Mouse (Mus musculus): ENCODE measurements around the gene Chst15. TPM values are rescaled to one million over a fixed set of nuclear protein-coding genes. Genes with fewer than 3 reads are reported as not detected.

The Chst15 gene
- polyA plus RNA-seq, 1 experiment from 2014 or later, result 13.1 TPM

DNA sequence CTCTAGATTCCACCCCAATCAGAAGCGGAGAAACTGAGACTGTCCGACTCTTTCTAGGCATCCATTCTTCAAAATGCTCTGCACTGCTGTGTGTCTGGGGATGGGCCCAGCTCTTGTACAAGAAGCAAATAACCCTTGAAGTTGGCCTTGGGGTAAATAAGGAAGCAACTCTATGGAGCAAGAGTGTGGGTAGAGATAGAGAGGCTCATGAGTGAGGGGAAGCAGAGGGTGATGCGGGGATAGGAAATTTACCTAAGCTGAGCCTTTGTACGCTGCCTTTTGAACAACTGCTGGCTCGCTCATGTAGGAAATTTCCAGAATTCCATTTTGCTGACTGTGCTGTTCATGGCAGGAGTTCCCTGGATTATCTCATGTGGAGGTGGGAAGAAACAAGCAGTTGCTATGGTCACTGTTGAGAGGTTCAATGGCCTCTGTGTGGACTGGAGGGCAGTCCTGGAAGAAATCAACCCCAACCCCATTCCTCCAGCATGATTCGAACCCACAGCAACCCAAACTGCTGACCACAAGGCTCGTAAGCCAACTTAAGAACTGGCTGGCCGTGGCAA, 89.9 kb downstream of the Chst15 start:
- 71% methylated on average over 8 of the region's 8 CpGs for WGBS
- peaks cover 4% of the 10 kb centered on the region; the same call in 1 of the 2 replicates for H3K4me1 ChIP-seq (ENCODE audit: insufficient read depth, low read depth, low read length)
- DNase-seq (ENCODE audit: low spot score) (no peak), ATAC-seq (peak; percentile 27)
- H3K9ac ChIP-seq (replicated peaks; ENCODE audit: low read depth), result no peak overlapping the region
- no peaks in the 10 kb centered on the region for H3K27me3 ChIP-seq (replicated peaks; ENCODE audit: insufficient read depth, low read length)
- H3K27ac ChIP-seq (ENCODE audit: low read length), result no peak overlapping the region
- no peaks in the 10 kb centered on the region for H3K9me3 ChIP-seq (ENCODE audit: low read length)
- H3K4me2 ChIP-seq (replicated peaks; ENCODE audit: low read depth, low read length), result no peak overlapping the region
- H3K36me3 ChIP-seq (ENCODE audit: insufficient read depth, low read length), result no peaks in the 10 kb centered on the region
- TF ChIP-seq CTCF (IDR thresholded peaks at IDR 0.05) (no peak), EP300 (IDR thresholded peaks at IDR 0.05) (no peak)
- H3K4me3 ChIP-seq (ENCODE audit: low read depth, low read length), result no peak overlapping the region

DNA sequence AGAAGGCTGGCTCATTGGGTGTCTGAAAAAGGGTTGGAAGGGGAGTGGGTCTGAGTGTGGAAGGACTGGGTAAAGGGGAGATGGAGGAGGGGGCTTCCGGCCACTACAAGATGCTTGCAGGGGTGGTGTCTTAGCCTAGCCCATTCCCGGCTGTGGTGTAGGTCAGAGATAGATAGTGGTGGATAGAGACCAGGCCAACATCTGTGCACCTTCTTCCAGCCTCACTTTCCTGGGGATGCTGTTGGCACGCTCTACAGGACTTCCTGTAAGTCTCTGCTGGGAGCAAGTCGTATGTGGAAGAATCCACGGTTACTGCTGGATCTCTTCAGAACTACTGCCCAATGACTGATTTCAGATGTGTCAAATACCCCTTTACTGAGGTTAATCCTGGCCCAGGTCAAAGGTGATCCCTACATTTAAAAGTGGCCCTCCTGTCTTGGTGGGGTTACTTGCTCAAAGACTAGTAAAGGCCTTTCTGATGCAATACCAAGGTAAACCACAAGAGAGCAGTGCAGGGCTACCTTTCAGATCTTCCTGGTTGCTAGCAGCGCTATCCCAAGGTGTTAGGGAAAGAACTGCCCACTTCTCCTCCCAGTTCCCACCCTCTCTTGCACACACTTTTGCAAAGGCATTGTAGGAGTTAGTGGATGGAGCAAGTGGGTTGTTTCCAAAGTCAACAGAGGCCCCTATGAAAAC, 90.5 kb downstream of the Chst15 start:
- peak; percentile 89 for DNase-seq (ENCODE audit: low spot score)

DNA sequence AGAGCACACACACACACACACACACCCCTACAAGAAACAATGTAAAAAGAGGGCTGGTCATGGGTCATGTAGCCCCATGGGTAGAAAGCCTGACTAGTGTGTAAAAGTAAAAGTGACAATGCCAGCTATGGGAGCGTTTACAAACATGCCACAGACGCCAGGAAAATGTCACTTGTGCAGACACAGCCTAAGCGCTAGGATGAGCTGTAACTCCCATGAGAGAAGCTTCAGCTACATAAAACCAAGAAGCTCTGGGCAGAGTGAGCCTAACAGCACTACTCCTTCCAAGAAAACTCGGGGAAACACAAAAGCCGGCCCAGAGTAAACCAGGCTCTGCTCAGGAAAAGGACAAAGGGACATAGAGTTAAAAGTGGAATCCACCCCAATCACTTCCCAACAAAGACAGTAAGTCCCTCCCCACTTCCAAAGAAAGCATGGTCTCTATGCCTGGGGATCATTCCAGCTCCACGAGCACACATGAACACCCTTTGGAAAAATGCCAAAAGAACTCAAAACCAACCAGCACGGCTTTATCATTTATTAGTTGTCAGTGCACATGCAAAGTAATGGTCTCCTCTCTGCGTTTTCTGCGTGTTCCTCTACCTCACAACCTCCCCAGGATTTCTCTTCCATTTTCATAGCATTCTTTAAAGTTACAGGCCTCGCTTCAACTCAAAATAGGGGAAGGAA, 93.4 kb downstream of the Chst15 start:
- no peak for ATAC-seq

More for the DNA sequence above, 90.5 kb downstream of the Chst15 start:
- 53% methylated on average over 6 of the region's 6 CpGs for WGBS
- Histone ChIP-seq H3K4me2 (replicated peaks; ENCODE audit: low read depth, low read length) (no peak overlapping the region), H3K4me1 (ENCODE audit: insufficient read depth, low read depth, low read length) (peaks cover 4% of the 10 kb centered on the region; the same call in 1 of the 2 replicates), H3K27me3 (replicated peaks; ENCODE audit: insufficient read depth, low read length) (no peaks in the 10 kb centered on the region), H3K36me3 (ENCODE audit: insufficient read depth, low read length) (no peaks in the 10 kb centered on the region), H3K27ac (ENCODE audit: low read length) (no peak overlapping the region), H3K9me3 (ENCODE audit: low read length) (no peaks in the 10 kb centered on the region), H3K9ac (replicated peaks; ENCODE audit: low read depth) (no peak overlapping the region), H3K4me3 (ENCODE audit: low read depth, low read length) (no peak overlapping the region)
- peak; percentile 78 for ATAC-seq
- TF ChIP-seq EP300 (IDR thresholded peaks at IDR 0.05) (no peak), CTCF (IDR thresholded peaks at IDR 0.05) (peak; percentile 97)

DNA sequence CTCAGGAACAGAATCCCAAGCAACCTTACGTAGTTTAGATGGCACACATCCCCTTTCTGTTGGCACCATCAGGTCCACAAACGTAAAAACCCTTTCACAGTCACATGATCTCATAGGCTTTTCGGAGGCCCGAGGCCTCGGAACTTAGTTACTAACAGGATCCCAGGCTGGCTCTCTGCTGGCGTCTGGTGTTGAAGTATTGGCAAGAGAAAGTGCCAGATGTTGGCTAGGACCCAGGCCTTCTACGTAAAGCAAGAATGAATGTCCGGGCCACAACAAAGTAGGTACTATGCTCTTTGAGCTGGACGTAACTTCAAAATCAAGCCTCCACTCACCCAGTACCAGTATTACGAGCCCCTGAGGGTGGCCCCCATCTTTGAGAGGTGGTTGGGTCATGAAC, 103.0 kb downstream of the Chst15 start:
- TF ChIP-seq CTCF (IDR thresholded peaks at IDR 0.05) (no peak), EP300 (IDR thresholded peaks at IDR 0.05) (no peak)
- H3K27me3 ChIP-seq (replicated peaks; ENCODE audit: insufficient read depth, low read length), result peaks cover 3% of the 10 kb centered on the region; the same call in 1 of the 2 replicates
- H3K4me2 ChIP-seq (replicated peaks; ENCODE audit: low read depth, low read length), result no peak overlapping the region
- WGBS, result 63% methylated on average over 10 of the region's 10 CpGs
- no peaks in the 10 kb centered on the region for H3K4me1 ChIP-seq (ENCODE audit: insufficient read depth, low read depth, low read length)
- no peak overlapping the region for H3K27ac ChIP-seq (ENCODE audit: low read length)
- no peak overlapping the region for H3K4me3 ChIP-seq (ENCODE audit: low read depth, low read length)
- H3K36me3 ChIP-seq (ENCODE audit: insufficient read depth, low read length), result no peaks in the 10 kb centered on the region
- no peaks in the 10 kb centered on the region for H3K9me3 ChIP-seq (ENCODE audit: low read length)
- no peak for ATAC-seq
- no peak for DNase-seq (ENCODE audit: low spot score)
- H3K9ac ChIP-seq (replicated peaks; ENCODE audit: low read depth), result no peak overlapping the region

More for the DNA sequence above, 93.4 kb downstream of the Chst15 start:
- H3K9me3 ChIP-seq (ENCODE audit: low read length), result no peaks in the 10 kb centered on the region
- no peak overlapping the region for H3K4me3 ChIP-seq (ENCODE audit: low read depth, low read length)
- H3K4me1 ChIP-seq (ENCODE audit: insufficient read depth, low read depth, low read length), result peaks cover 4% of the 10 kb centered on the region; the same call in 1 of the 2 replicates
- no peaks in the 10 kb centered on the region for H3K27me3 ChIP-seq (replicated peaks; ENCODE audit: insufficient read depth, low read length)
- TF ChIP-seq CTCF (IDR thresholded peaks at IDR 0.05), result no peak
- no peak for TF ChIP-seq EP300 (IDR thresholded peaks at IDR 0.05)
- H3K4me2 ChIP-seq (replicated peaks; ENCODE audit: low read depth, low read length), result no peak overlapping the region
- 38% methylated on average over 10 of the region's 10 CpGs for WGBS
- no peaks in the 10 kb centered on the region for H3K36me3 ChIP-seq (ENCODE audit: insufficient read depth, low read length)
- peak; percentile 38 for DNase-seq (ENCODE audit: low spot score)
- no peak overlapping the region for H3K9ac ChIP-seq (replicated peaks; ENCODE audit: low read depth)
- H3K27ac ChIP-seq (ENCODE audit: low read length), result no peak overlapping the region

DNA sequence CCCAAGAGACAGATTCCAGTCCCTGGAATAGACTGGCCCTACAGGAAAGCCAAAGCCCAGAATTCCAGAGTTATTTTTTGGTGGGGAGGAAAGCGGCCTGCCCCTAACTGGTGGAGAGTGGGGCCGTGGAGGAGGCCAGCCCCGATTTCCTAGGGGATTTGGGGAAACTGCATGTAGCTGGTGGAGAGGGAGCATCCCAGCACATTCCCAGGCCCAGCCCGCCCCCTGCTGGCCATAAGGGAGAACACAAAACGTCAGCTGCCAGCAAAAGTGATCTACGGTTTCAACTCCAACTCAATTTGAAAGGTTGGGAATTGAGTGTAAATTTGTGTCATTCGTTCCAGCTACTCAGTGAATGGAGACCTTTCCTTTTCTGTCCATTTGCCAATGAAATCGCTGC, 103.6 kb downstream of the Chst15 start:
- H3K27ac ChIP-seq (ENCODE audit: low read length), result no peak overlapping the region
- H3K27me3 ChIP-seq (replicated peaks; ENCODE audit: insufficient read depth, low read length), result peaks cover 3% of the 10 kb centered on the region; the same call in 1 of the 2 replicates

More for the DNA sequence above, 103.6 kb downstream of the Chst15 start:
- no peak for ATAC-seq
- Histone ChIP-seq H3K4me1 (ENCODE audit: insufficient read depth, low read depth, low read length) (no peaks in the 10 kb centered on the region), H3K9me3 (ENCODE audit: low read length) (no peaks in the 10 kb centered on the region), H3K4me3 (ENCODE audit: low read depth, low read length) (no peak overlapping the region), H3K4me2 (replicated peaks; ENCODE audit: low read depth, low read length) (no peak overlapping the region), H3K36me3 (ENCODE audit: insufficient read depth, low read length) (no peaks in the 10 kb centered on the region), H3K9ac (replicated peaks; ENCODE audit: low read depth) (no peak overlapping the region)
- WGBS, result 8% methylated on average over 8 of the region's 8 CpGs
- DNase-seq (ENCODE audit: low spot score), result peak; percentile 71
- TF ChIP-seq CTCF (IDR thresholded peaks at IDR 0.05), result peak; percentile 91
- TF ChIP-seq EP300 (IDR thresholded peaks at IDR 0.05), result no peak
